Mouse (Mus musculus): ENCODE data around the gene Kpna2. TPM values are rescaled to one million over a fixed set of nuclear protein-coding genes. Genes with fewer than 3 reads are reported as not detected.
A peak's percentile ranks its signal among the peaks of the same experiment; 100 is the strongest.
"Not testable (repeated sequence)": the region's sequence is repeated elsewhere in the genome, so short reads cannot be mapped to it uniquely, and the experiment has no call there.

Gene Kpna2
- total RNA-seq, 4 experiments from 2014 or later, result 53.9 to 86.8 (median 74.8) TPM

GRCm38 (mm10) chr11:107019318-107019717, 20.0 kb upstream of the Kpna2 start:
- no peak for DNase-seq (ENCODE audit: low spot score)

- no peak for DNase-seq (ENCODE audit: low spot score)
Measured at GRCm38 (mm10) chr11:107018606-107019005, 19.3 kb upstream of the Kpna2 start.

DNA sequence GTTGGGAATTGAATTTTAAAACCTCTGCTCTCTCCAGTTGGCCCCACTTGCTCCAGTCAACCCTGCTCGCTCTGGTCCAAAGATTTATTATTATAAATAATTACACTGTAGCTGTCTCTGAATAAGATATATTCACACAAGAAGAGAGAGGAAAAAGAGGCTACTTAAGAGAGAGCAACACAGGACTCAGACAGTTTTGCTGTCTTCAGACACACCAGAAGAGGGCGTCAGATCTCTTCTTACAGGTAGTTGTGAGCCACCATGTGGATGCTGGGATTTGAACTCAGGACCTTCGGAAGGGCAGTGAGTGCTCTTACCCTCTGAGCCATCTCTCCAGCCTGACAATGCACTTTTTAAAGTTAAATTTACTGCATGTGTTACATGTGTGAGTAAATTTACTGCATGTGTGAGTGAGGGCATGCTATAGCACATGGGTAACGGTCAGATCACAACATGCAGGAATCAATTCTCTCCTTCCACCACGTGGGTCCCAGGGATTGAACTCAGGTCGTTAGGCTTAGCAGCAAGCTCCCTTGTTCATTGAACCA, 18.1 kb upstream of the Kpna2 start:
- no peak for DNase-seq (ENCODE audit: low spot score)

- no peak for DNase-seq (ENCODE audit: low spot score)
Measured at GRCm38 (mm10) chr11:107016893-107017292, 17.6 kb upstream of the Kpna2 start.

DNA sequence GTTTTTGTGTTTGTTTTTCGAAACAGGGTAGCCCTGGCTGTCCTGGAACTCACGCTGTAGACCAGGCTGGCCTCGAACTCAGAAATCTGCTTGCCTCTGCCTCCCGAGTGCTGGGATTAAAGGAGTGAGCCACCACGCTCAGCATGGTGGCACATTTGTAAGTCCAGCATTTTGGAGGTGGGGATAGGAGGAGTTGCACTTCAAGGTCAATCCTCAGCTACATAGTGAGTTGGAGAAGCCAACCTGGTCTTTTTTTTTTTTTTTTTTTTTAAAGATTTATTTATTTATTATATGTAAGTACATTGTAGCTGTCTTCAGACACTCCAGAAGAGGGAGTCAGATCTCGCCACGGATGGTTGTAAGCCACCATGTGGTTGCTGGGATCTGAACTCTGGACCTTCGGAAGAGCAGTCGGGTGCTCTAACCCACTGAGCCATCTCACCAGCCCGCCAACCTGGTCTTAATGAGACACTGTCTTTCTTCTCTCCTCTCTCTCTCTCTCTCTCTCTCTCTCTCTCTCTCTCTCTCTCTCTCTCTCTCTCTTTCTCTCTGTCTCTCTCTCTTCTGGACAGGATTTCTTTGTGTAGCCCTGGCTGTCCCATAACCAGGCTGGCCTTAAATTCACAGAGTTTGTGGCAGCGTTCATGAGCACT, 16.3 kb upstream of the Kpna2 start:
- DNase-seq (ENCODE audit: low spot score), result not testable (repeated sequence)

GRCm38 (mm10) chr11:107014597-107015309, 15.4 kb upstream of the Kpna2 start:
- no peak for DNase-seq (ENCODE audit: low spot score)

- DNase-seq (ENCODE audit: low spot score), result no peak
Measured at GRCm38 (mm10) chr11:107014020-107014585, 14.8 kb upstream of the Kpna2 start.

DNA sequence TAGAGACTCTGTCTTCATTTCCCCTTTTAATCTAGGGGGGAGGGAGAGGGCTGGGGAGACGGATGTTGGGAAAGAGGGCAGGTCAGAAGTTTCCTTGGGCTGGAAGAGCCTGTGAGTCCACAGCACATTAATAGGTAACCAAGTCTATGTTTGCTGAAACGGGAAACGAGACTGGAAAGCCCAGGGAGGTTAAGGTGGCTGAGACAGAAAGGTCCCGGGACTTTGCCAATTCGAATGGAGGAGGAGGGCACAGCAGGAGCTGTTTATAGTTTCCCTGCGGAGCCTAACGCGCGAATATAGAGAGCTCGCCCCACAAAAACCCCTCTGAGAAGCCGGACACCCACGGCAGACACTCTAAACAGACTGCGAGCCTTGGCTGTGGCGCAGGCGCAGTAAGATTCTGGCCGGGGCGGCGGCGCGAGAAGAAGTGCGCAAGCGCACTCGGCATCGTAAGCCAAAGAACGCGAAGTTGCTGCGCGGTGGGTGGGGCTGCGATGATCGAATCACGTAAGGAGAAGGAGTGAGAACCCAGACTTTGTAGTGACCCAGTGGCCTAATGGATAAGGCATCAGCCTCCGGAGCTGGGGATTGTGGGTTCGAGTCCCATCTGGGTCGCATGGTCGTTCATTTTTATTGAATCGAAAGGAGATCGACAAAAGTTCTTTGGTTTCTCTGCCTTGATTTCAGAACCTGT, 13.1 kb upstream of the Kpna2 start:
- peak; percentile 99 for DNase-seq (ENCODE audit: low spot score)

DNA sequence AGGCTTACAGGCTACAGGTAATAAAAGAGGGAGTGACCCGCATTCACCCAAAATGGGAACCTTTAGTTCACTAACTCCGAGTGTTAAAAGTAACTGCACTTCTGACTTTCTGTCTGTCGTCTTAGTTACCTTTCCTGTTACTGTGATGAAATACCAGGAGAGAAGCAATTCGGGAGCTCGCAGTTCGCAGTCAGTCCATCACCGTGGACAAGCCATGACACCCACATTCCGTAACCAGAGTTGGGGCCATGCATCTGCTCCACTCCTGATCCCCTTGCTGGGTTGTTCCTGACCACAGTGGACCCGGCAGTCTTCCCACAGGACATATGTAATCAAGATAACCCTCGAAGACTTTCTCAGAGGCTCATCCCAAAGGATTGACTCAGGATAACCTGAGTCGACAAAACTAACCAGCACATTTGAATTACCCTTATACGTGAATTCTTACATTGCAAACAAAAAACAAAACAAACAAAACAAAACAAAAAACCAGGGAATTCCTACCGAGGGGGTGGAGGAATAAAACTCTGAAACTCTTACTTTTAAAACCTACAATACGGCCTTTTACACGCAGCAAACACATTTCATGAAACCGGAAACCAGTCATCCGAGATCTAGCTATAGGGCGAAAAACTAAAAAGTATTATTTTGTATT, 12.5 kb upstream of the Kpna2 start:
- DNase-seq (ENCODE audit: low spot score), result no peak

- no peak for DNase-seq (ENCODE audit: low spot score)
Measured at GRCm38 (mm10) chr11:107011171-107011570, 11.8 kb upstream of the Kpna2 start.

GRCm38 (mm10) chr11:107010447-107010846, 11.1 kb upstream of the Kpna2 start:
- no peak for DNase-seq (ENCODE audit: low spot score)

- DNase-seq (ENCODE audit: low spot score), result no peak
Measured at GRCm38 (mm10) chr11:107005538-107005937, 6.2 kb upstream of the Kpna2 start.

- DNase-seq (ENCODE audit: low spot score), result no peak
Measured at GRCm38 (mm10) chr11:107001760-107002675, 2.7 kb upstream of the Kpna2 start.

DNA sequence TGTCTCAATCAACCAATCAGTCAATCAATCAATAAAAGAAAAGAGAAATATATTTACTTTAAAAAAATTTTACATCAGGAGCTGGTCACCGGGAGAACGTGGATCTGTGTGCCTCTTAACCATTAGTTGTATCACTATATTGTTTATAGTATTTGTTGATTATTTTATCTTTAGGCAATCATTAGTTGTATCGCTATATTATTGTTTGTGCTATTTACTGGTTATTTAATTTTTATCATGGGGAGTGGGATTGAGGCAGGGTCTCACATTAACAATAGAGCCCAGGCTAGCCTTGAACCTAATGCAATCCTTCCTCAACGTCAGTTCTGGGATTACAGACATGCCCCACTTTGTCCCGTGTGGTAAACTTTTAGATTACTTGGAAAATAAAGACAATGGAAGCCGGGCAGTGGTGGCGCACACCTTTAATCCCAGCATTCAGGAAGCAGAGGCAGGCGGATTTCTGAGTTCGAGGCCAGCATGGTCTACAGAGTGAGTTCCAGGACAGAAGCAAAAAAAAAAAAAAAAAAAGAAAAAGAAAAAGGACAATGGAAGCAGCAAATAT, 690 bp upstream of the Kpna2 start:
- no peak for DNase-seq (ENCODE audit: low spot score)

- no peak for DNase-seq (ENCODE audit: low spot score)
Measured at GRCm38 (mm10) chr11:106998651-106999150, 640 bp downstream of the Kpna2 start.

DNA sequence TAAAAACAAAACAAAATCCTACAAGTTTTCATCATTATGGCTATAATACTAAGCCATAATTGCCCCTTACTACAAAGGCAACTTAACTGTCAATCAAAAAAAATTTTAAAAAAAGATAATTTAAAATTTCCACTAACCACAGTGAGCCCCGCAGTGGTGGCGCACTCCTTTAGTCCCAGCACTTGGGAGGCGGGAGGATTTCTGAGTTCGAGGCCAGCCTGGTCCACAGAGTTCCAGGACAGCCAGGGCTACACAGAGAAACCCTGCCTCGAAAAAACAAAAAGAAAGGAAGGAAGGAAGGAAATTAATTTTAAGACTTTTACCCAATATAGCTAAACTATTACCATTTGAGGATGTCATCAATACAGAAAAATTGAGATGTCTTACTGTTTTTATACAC, 1.4 kb downstream of the Kpna2 start:
- DNase-seq (ENCODE audit: low spot score), result no peak

DNA sequence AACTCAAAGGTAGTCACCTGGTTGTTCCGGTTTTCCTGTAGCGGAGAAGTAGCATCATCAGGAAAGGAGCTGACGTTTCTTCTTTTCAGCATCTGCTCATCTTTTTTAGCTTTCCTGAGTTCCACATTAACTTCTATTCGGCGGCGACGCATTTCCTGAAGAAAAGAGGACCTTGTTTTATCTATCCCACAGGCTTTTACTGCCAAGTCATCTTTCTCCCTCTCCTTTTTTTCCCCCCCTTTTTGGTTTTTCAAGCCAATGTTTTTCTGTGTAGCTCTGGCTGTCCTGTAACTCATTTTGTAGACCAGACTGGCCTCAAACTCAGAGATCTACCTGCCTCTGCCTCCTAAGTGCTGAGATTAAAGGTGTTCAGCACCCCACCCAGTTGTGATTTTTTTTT, 2.8 kb downstream of the Kpna2 start:
- not testable (repeated sequence) for DNase-seq (ENCODE audit: low spot score)

DNA sequence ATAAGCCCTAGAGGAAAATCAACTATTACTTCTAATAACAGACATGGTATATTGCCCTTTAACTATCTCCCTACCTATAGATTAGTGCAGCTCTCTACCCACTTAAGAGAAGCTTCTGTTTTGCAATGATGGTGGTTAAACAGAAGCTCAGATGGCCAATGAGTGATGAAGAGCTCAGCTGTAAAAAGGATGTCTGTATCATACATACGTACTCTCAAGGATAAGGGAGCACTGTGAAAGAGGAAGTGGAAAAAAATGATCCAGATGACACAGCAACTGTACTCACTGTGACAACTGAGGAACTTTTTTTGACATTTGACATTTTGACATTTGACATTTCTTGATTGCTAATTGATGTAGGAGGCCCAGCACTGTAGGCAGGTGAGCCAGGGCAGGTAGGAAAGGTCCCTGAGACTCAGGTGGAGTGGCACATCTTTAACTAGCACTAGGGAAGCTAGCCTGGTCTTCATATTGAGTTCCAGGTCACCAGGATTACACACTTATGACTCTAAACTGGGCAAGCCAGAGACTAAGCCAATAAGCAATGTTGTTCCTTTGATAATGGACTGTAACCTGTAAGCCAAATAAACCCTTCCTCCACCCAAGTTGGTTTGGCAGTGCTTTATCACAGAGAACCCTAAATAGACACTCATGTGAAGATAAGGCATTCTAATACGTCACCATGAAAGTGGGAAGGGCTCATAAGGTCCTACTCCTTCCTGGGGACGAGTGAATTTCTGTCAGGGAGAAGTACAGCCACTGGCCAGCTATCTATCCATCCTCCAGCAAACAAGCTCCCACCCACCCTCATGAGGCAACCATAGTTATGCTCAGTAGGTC, 4.9 kb downstream of the Kpna2 start:
- peak; percentile 63 for DNase-seq (ENCODE audit: low spot score)

- no peak for DNase-seq (ENCODE audit: low spot score)
Measured at GRCm38 (mm10) chr11:106987384-106987783, 12.0 kb downstream of the Kpna2 start.
